In genomic region chr14:57890011-57890842, GRCm38 (mm10) we compare ENCODE assay signal across 7 mouse cellular contexts. TPM values are rescaled to one million over a fixed set of nuclear protein-coding genes. Genes with fewer than 3 reads are reported as not detected.
A peak's percentile ranks its signal among the peaks of the same experiment; 100 is the strongest.
DNase-seq lines count a peak whose midpoint lies in the region; ATAC-seq lines count a peak whose summit lies in the region.

Gene Zdhhc20 (minus strand): TSS chr14:57890276.

- H3K9ac ChIP-seq in intestine, embryonic 15.5 days, result peak within 1 kb of the TSS; percentile 92
- peak within 1 kb of the TSS; percentile 93 for H3K9ac ChIP-seq in midbrain, embryonic 11.5 days (ENCODE audit: low read length)

- peak within 1 kb of the TSS; percentile 89 for H3K4me3 ChIP-seq in intestine, embryonic 15.5 days (replicated peaks)
- H3K4me3 ChIP-seq in midbrain, embryonic 11.5 days (ENCODE audit: low read depth, low read length), result peak within 1 kb of the TSS; percentile 94

- H3K9me3 ChIP-seq in intestine, embryonic 15.5 days, result no peaks in the 10 kb centered on the region
- H3K9me3 ChIP-seq in midbrain, embryonic 11.5 days (ENCODE audit: control insufficient read depth, low read length), result no peaks in the 10 kb centered on the region

- peak within 1 kb of the TSS; percentile 86 for H3K27ac ChIP-seq in intestine, embryonic 15.5 days
- H3K27ac ChIP-seq in midbrain, embryonic 11.5 days (ENCODE audit: low read depth, low read length), result peak within 1 kb of the TSS; percentile 61

- no peaks in the 10 kb centered on the region for H3K27me3 ChIP-seq in intestine, embryonic 15.5 days (replicated peaks)
- H3K27me3 ChIP-seq in midbrain, embryonic 11.5 days (ENCODE audit: control insufficient read depth, insufficient read depth, low read length), result no peaks in the 10 kb centered on the region

- DNase-seq in adrenal gland, adult 18-20 months (ENCODE audit: low spot score in 2 of 2), result peak; percentile 93
- DNase-seq in embryo, embryonic 11 days, result peak; percentile 96
- peak; percentile 88 to 89 for DNase-seq in gastrocnemius, postnatal 36 days
- DNase-seq in left cerebral cortex, postnatal 36 days (ENCODE audit: low spot score in 2 of 2), result peak; percentile 94 to 96
- peak; percentile 100 for DNase-seq in midbrain, embryonic 11.5 days (ENCODE audit: low spot score, missing footprints)
- DNase-seq in skeletal muscle tissue, adult 2 months (ENCODE audit: low read depth, low spot score), result peak; percentile 87

- WGBS in intestine, embryonic 15.5 days, result 3% methylated on average over 64 of the region's 65 CpGs
- 4% methylated on average over 56 of the region's 65 CpGs for WGBS in midbrain, embryonic 11.5 days

- intact Hi-C loops in gastrocnemius, postnatal 36 days (cut with DNase I), result no loop called here
- intact Hi-C loops in left cerebral cortex, postnatal 36 days (cut with DNase I), result no loop called here

- no peaks in the 10 kb centered on the region for H3K36me3 ChIP-seq in intestine, embryonic 15.5 days
- no peaks in the 10 kb centered on the region for H3K36me3 ChIP-seq in midbrain, embryonic 11.5 days (ENCODE audit: control insufficient read depth, insufficient read depth, low read length)

- peak within 1 kb of the TSS; percentile 66 for H3K4me2 ChIP-seq in intestine, embryonic 15.5 days (replicated peaks)
- peak within 1 kb of the TSS; percentile 52 for H3K4me2 ChIP-seq in midbrain, embryonic 11.5 days

- peak; percentile 98 for ATAC-seq in intestine, embryonic 15.5 days
- peak; percentile 97 for ATAC-seq in midbrain, embryonic 11.5 days (ENCODE audit: low FRiP score)

- H3K4me1 ChIP-seq in intestine, embryonic 15.5 days (replicated peaks), result peaks cover 6% of the 10 kb centered on the region; the same call in 1 of the 2 replicates
- H3K4me1 ChIP-seq in midbrain, embryonic 11.5 days (ENCODE audit: control insufficient read depth, insufficient read depth, low read length), result no peaks in the 10 kb centered on the region

RNA-seq across cellular contexts. Expression of gene Zdhhc20, which starts in this region (rescaled TPM):
- 10 to 100 TPM; 25.6 to 40.2 TPM for total RNA-seq in adrenal gland, adult 18-20 months (2021)
- total RNA-seq in gastrocnemius, postnatal 36 days (2021), result 1 to 10 TPM; 4.2 to 4.8 TPM
- polyA plus RNA-seq in intestine, embryonic 15.5 days (2015; fragmentation: Nextera tagmentation; extraction: Ambion mirVana), result 55.3 and 61.6 TPM in 2 replicates
- 10 to 100 TPM; 31.0 to 42.4 TPM for total RNA-seq in left cerebral cortex, postnatal 36 days (2021)
- polyA plus RNA-seq in midbrain, embryonic 11.5 days (2014; fragmentation: Nextera tagmentation; extraction: Ambion mirVana), result 53.6 and 59.1 TPM in 2 replicates

Comparison
In these comparisons a context has a peak if more than half of its experiments do, and no peak if none do; other contexts are left out.
1. Peak in every context shown above with its lines: DNase-seq, ATAC-seq, H3K4me3 ChIP-seq and H3K27ac ChIP-seq.
2. RNA of gene Zdhhc20 (total RNA-seq): 31.0 to 42.4 TPM in left cerebral cortex, postnatal 36 days and 25.6 to 40.2 TPM in adrenal gland, adult 18-20 months; 4.2 to 4.8 TPM in gastrocnemius, postnatal 36 days; every median in the first group is over 4 times any median in the second.